ENCODE assay signal across 8 mouse cellular contexts in genomic region chr5:140611021-140611583, GRCm38 (mm10). TPM values are rescaled to one million over a fixed set of nuclear protein-coding genes. Genes with fewer than 3 reads are reported as not detected.
DNase-seq lines count a peak whose midpoint lies in the region; ATAC-seq and TF ChIP-seq lines count a peak whose summit lies in the region.

No protein-coding gene starts in this region.

- no peak for TF ChIP-seq CTCF in C2C12 (IDR thresholded peaks at IDR 0.05; ENCODE audit: control insufficient read depth, insufficient read depth, insufficient read length)

- H3K27me3 ChIP-seq in C2C12 (ENCODE audit: control insufficient read depth, insufficient read depth, insufficient read length): no peaks in the 10 kb centered on the region
- peaks cover 56% of the 10 kb centered on the region for H3K27me3 ChIP-seq in embryonic facial prominence, embryonic 11.5 days (ENCODE audit: control insufficient read depth, insufficient read depth, low read length)
- peaks cover 66% of the 10 kb centered on the region for H3K27me3 ChIP-seq in heart, embryonic 12.5 days (replicated peaks)
- H3K27me3 ChIP-seq in kidney, embryonic 16.5 days (ENCODE audit: insufficient read depth, low read length): no peaks in the 10 kb centered on the region
- peaks cover 14% of the 10 kb centered on the region for H3K27me3 ChIP-seq in lung, embryonic 16.5 days (ENCODE audit: control insufficient read depth, insufficient read depth, low read depth, low read length)

- peaks cover 62% of the 10 kb centered on the region for H3K79me2 ChIP-seq in C2C12 (ENCODE audit: control insufficient read depth, insufficient read depth)

- 4% methylated on average over 20 of the region's 21 CpGs for WGBS in embryonic facial prominence, embryonic 11.5 days
- 13% methylated on average over 21 of the region's 21 CpGs for WGBS in heart, embryonic 12.5 days
- WGBS in kidney, embryonic 16.5 days: 7% methylated on average over 21 of the region's 21 CpGs
- WGBS in lung, embryonic 16.5 days: 5% methylated on average over 21 of the region's 21 CpGs

- peaks cover 30% of the 10 kb centered on the region for H3K36me3 ChIP-seq in C2C12 (ENCODE audit: control insufficient read depth, insufficient read depth)
- H3K36me3 ChIP-seq in embryonic facial prominence, embryonic 11.5 days (replicated peaks; ENCODE audit: control insufficient read depth, insufficient read depth, low read depth, low read length): no peaks in the 10 kb centered on the region
- no peaks in the 10 kb centered on the region for H3K36me3 ChIP-seq in heart, embryonic 12.5 days
- H3K36me3 ChIP-seq in kidney, embryonic 16.5 days (ENCODE audit: insufficient read depth, low read length): peaks cover 20% of the 10 kb centered on the region
- H3K36me3 ChIP-seq in lung, embryonic 16.5 days (ENCODE audit: control insufficient read depth, insufficient read depth, low read length): 0 out of 2 replicates have a peak, but pooled peaks cover 5% of the 10 kb centered on the region

- H3K4me1 ChIP-seq in embryonic facial prominence, embryonic 11.5 days (ENCODE audit: control insufficient read depth, insufficient read depth, low read length): peaks cover 25% of the 10 kb centered on the region
- peaks cover 60% of the 10 kb centered on the region for H3K4me1 ChIP-seq in heart, embryonic 12.5 days (replicated peaks)
- peaks cover 55% of the 10 kb centered on the region for H3K4me1 ChIP-seq in kidney, embryonic 16.5 days (ENCODE audit: insufficient read depth, low read length)
- H3K4me1 ChIP-seq in lung, embryonic 16.5 days (replicated peaks; ENCODE audit: control insufficient read depth, insufficient read depth, low read length): peaks cover 44% of the 10 kb centered on the region

- peak overlapping the region; percentile 58 for H3K4me2 ChIP-seq in embryonic facial prominence, embryonic 11.5 days (ENCODE audit: low read depth, low read length)
- peak overlapping the region; percentile 83 for H3K4me2 ChIP-seq in heart, embryonic 12.5 days
- H3K4me2 ChIP-seq in kidney, embryonic 16.5 days (replicated peaks; ENCODE audit: low read depth, low read length): peak overlapping the region; percentile 84
- peak overlapping the region; percentile 85 for H3K4me2 ChIP-seq in lung, embryonic 16.5 days (ENCODE audit: low read depth, low read length)

- H3ac ChIP-seq in C2C12 (ENCODE audit: control insufficient read depth, insufficient read length, low read depth): peak overlapping the region; percentile 58

- peaks cover 31% of the 10 kb centered on the region for H3K79me3 ChIP-seq in C2C12 (ENCODE audit: low read depth)

- H3K4me3 ChIP-seq in C2C12 (ENCODE audit: insufficient read depth, poor library complexity, severe bottlenecking): peak overlapping the region; percentile 21
- H3K4me3 ChIP-seq in embryonic facial prominence, embryonic 11.5 days (ENCODE audit: low read depth, low read length): peak overlapping the region; percentile 57
- H3K4me3 ChIP-seq in heart, embryonic 12.5 days: peak overlapping the region; percentile 35
- peak overlapping the region; percentile 75 for H3K4me3 ChIP-seq in kidney, embryonic 16.5 days (ENCODE audit: low read length)
- peak overlapping the region; percentile 73 for H3K4me3 ChIP-seq in lung, embryonic 16.5 days (ENCODE audit: low read length)

- no peaks in the 10 kb centered on the region for H3K9me3 ChIP-seq in embryonic facial prominence, embryonic 11.5 days (replicated peaks; ENCODE audit: control insufficient read depth, low read length)
- no peaks in the 10 kb centered on the region for H3K9me3 ChIP-seq in heart, embryonic 12.5 days (replicated peaks)
- H3K9me3 ChIP-seq in kidney, embryonic 16.5 days (ENCODE audit: low read length): no peaks in the 10 kb centered on the region
- no peaks in the 10 kb centered on the region for H3K9me3 ChIP-seq in lung, embryonic 16.5 days (ENCODE audit: control insufficient read depth, low read length)

- H3K27ac ChIP-seq in embryonic facial prominence, embryonic 11.5 days (replicated peaks; ENCODE audit: low read depth, low read length): peak overlapping the region; percentile 72
- peak overlapping the region; percentile 35 for H3K27ac ChIP-seq in heart, embryonic 12.5 days (ENCODE audit: poor library complexity, severe bottlenecking)
- H3K27ac ChIP-seq in kidney, embryonic 16.5 days (ENCODE audit: low read length): peak overlapping the region; percentile 96
- H3K27ac ChIP-seq in lung, embryonic 16.5 days (ENCODE audit: low read length): peak overlapping the region; percentile 99

- peak overlapping the region; percentile 60 for H3K9ac ChIP-seq in embryonic facial prominence, embryonic 11.5 days (replicated peaks; ENCODE audit: low read length)
- H3K9ac ChIP-seq in heart, embryonic 12.5 days: peak overlapping the region; percentile 57
- H3K9ac ChIP-seq in kidney, embryonic 16.5 days (replicated peaks; ENCODE audit: low read length): peak overlapping the region; percentile 86
- peak overlapping the region; percentile 83 for H3K9ac ChIP-seq in lung, embryonic 16.5 days (ENCODE audit: low read length)

- peak; percentile 42 for ATAC-seq in embryonic facial prominence, embryonic 11.5 days (replicated peaks; ENCODE audit: insufficient number of reproducible peaks, low FRiP score, low TSS enrichment, low read depth)
- ATAC-seq in heart, embryonic 12.5 days (ENCODE audit: insufficient number of reproducible peaks, low FRiP score): 0 out of 2 replicates have a peak, but pooled peaks have one; percentile 16
- ATAC-seq in kidney, embryonic 16.5 days (ENCODE audit: low FRiP score, low TSS enrichment): peak; percentile 37
- peak; percentile 74 for ATAC-seq in lung, embryonic 16.5 days (ENCODE audit: low read depth)

- DNase-seq in adrenal gland, adult 18-20 months (ENCODE audit: low spot score in 2 of 2): peak; percentile 74 to 78
- DNase-seq in embryonic facial prominence, embryonic 11.5 days (ENCODE audit: low spot score): peak; percentile 71
- peak; percentile 68 for DNase-seq in ovary, adult 18-20 months (ENCODE audit: low spot score)
- no peak for DNase-seq in spleen, postnatal 36 days (ENCODE audit: low spot score in 2 of 2)

TF ChIP-seq in C2C12, 6 proteins besides CTCF, POLR2A, EP300 and RAD21:
- TF ChIP-seq MYOD1 (IDR thresholded peaks at IDR 0.05; ENCODE audit: control insufficient read depth, insufficient read length, low read depth): no peak
- TF ChIP-seq USF1 (IDR thresholded peaks at IDR 0.05; ENCODE audit: low read depth): no peak
- no peak for TF ChIP-seq MAX (IDR thresholded peaks at IDR 0.05)
- TF ChIP-seq CEBPB (IDR thresholded peaks at IDR 0.05; ENCODE audit: low read depth): no peak
- TF ChIP-seq FOSL1 (IDR thresholded peaks at IDR 0.05; ENCODE audit: insufficient read depth, low read length, poor library complexity, severe bottlenecking): no peak
- TF ChIP-seq MYOG (IDR thresholded peaks at IDR 0.05; ENCODE audit: control insufficient read depth, extremely low read depth, insufficient read length): no peak
TF ChIP-seq in C2C12: peak in this region for 0.

RNA-seq across cellular contexts. Expression of gene Lfng, which starts 4.0 kb away (rescaled TPM):
- 18.7 TPM for polyA plus RNA-seq in C2C12 (2012; fragmentation: generic; extraction: Trizol)
- 10 to 100 TPM in 1 of 2 experiments, 1 to 10 TPM in 1; 9.8 to 12.3 TPM for total RNA-seq in adrenal gland, adult 18-20 months (2021)
- 13.3 and 13.7 TPM in 2 replicates for polyA plus RNA-seq in embryonic facial prominence, embryonic 11.5 days (2014; fragmentation: Nextera tagmentation; extraction: Ambion mirVana)
- 2.9 and 4.3 TPM in 2 replicates for polyA plus RNA-seq in heart, embryonic 12.5 days (2016; fragmentation: Nextera tagmentation; extraction: Ambion mirVana)
- polyA plus RNA-seq in kidney, embryonic 16.5 days (2015; fragmentation: Nextera tagmentation; extraction: Ambion mirVana): 36.3 and 38.9 TPM in 2 replicates
- 24.9 and 25.8 TPM in 2 replicates for polyA plus RNA-seq in lung, embryonic 16.5 days (2015; fragmentation: Nextera tagmentation; extraction: Ambion mirVana)

RNA-seq across cellular contexts. Expression of gene Ttyh3, which starts 37.7 kb away (rescaled TPM):
- 46.0 TPM for polyA plus RNA-seq in C2C12 (2012; fragmentation: generic; extraction: Trizol)
- 10 to 100 TPM; 26.5 to 70.6 TPM for total RNA-seq in adrenal gland, adult 18-20 months (2021)
- 42.5 and 42.8 TPM in 2 replicates for polyA plus RNA-seq in embryonic facial prominence, embryonic 11.5 days (2014; fragmentation: Nextera tagmentation; extraction: Ambion mirVana)
- 36.3 and 38.0 TPM in 2 replicates for polyA plus RNA-seq in heart, embryonic 12.5 days (2016; fragmentation: Nextera tagmentation; extraction: Ambion mirVana)
- 28.4 and 31.3 TPM in 2 replicates for polyA plus RNA-seq in kidney, embryonic 16.5 days (2015; fragmentation: Nextera tagmentation; extraction: Ambion mirVana)
- 27.9 and 29.4 TPM in 2 replicates for polyA plus RNA-seq in lung, embryonic 16.5 days (2015; fragmentation: Nextera tagmentation; extraction: Ambion mirVana)

RNA-seq across cellular contexts. Expression of gene Grifin, which starts 46.2 kb away (rescaled TPM):
- polyA plus RNA-seq in C2C12 (2012; fragmentation: generic; extraction: Trizol): not detected
- total RNA-seq in adrenal gland, adult 18-20 months (2021): not detected
- 0.36 and 0.63 TPM in 2 replicates for polyA plus RNA-seq in embryonic facial prominence, embryonic 11.5 days (2014; fragmentation: Nextera tagmentation; extraction: Ambion mirVana)
- polyA plus RNA-seq in heart, embryonic 12.5 days (2016; fragmentation: Nextera tagmentation; extraction: Ambion mirVana): 0.31 TPM in 1 of 2 replicates, not detected in the other
- 0.27 TPM in 1 of 2 replicates, not detected in the other for polyA plus RNA-seq in kidney, embryonic 16.5 days (2015; fragmentation: Nextera tagmentation; extraction: Ambion mirVana)
- polyA plus RNA-seq in lung, embryonic 16.5 days (2015; fragmentation: Nextera tagmentation; extraction: Ambion mirVana): 0.63 TPM in 1 of 2 replicates, not detected in the other

Comparison
In these comparisons a context has a peak if more than half of its experiments do, and no peak if none do; other contexts are left out.
1. H3K4me3 ChIP-seq: peak in every context shown above with its lines; median percentile 75 in kidney, embryonic 16.5 days; 73 in lung, embryonic 16.5 days; 57 in embryonic facial prominence, embryonic 11.5 days; 35 in heart, embryonic 12.5 days; 21 in C2C12.
2. DNase-seq: peak in adrenal gland, adult 18-20 months (2 of 2), embryonic facial prominence, embryonic 11.5 days (single experiment) and ovary, adult 18-20 months (single experiment); none in spleen, postnatal 36 days (0 of 2).
3. ATAC-seq: peak in every context shown above with its lines; median percentile 74 in lung, embryonic 16.5 days; 42 in embryonic facial prominence, embryonic 11.5 days; 37 in kidney, embryonic 16.5 days; 16 in heart, embryonic 12.5 days.
4. H3K27ac ChIP-seq: peak in every context shown above with its lines; median percentile 99 in lung, embryonic 16.5 days; 96 in kidney, embryonic 16.5 days; 72 in embryonic facial prominence, embryonic 11.5 days; 35 in heart, embryonic 12.5 days.
5. Peak in every context shown above with its lines, with median percentiles within 50 percentile points of each other: H3K4me2 ChIP-seq and H3K9ac ChIP-seq.